Mouse (Mus musculus): ENCODE measurements around the gene Bmper.

Gene Bmper

DNA sequence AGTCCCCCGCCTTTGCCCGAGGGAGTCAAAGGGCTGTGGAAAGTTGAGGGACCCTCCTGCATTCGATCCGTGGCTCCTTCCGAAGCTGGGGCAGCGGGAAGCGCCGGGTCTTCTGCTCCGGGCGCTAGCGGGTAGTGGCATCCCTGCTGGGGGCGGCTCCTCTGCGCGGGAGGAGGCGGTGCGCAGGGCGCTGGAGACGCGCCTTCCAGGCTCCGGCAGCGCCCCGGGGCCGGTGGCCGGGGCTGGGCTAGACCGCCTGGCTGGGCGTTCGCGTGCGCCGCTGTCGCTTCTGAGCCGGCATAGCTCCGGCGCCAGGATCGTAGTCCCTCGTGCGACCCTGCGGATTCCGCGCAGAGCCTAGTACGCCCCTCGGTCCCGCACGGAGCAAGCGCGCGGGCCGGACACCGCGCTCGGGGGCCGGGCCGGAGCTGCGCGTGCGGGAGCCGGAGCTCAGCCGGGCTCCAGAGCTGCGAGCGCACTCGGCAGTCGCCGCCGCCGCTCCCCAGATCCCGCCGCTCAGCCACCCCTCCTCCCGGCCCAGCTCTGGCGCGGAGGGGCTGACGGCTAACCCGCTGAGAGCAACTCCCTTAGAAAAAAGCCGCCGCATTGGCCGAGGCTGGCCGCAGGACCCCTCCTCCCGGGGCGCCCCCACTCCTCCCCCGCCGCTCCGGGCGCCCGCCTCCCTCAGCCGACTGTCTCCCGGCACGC lies at the start of gene Bmper:
Gene Bmper, plus strand, starts transcription at position 236 of the 708 bp plus-strand sequence.
- DNase-seq (ENCODE audit: low spot score in 2 of 2), result peak; percentile 49 to 55

DNA sequence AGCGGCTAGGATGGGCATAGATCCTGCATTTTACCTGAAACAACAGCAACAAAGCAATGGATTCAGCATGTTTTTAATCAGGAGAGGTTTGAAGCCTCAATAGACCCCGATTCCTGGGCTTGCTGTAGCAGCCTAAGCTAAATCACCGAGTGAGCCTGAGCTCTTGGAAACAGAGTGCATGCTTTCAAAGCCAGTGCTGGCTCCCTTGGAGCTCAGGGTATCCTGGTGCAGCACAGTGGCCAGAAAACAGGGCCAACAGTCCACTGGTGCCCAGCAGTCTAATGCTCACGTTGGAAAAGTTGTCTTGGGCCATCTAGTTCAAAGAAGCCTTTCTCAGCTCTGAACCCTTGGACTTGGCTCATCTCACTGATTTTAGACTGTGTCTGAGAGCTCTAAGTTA lies 45.4 kb upstream of the Bmper start:
- DNase-seq (ENCODE audit: low spot score in 2 of 2), result no peak

DNA sequence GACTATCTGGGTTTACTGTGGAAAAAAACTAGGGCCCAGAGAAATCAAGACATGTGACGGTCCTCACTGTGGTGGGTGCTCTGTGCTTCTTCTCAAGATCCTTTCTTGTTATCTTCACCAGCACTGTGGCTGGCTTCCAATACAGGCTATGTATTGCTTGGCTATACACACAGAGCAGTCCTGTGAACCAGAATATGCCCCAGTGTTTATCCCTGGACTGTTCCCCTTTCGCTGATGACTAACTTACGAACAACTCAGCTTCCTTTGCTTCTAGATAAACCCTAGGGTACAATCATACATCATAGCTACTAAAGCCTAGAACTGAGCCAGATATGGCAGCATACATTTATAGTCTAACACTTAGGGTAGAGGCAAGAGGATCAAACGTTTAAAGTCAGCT lies 35.7 kb upstream of the Bmper start:
- DNase-seq (ENCODE audit: low spot score in 2 of 2), result no peak

DNA sequence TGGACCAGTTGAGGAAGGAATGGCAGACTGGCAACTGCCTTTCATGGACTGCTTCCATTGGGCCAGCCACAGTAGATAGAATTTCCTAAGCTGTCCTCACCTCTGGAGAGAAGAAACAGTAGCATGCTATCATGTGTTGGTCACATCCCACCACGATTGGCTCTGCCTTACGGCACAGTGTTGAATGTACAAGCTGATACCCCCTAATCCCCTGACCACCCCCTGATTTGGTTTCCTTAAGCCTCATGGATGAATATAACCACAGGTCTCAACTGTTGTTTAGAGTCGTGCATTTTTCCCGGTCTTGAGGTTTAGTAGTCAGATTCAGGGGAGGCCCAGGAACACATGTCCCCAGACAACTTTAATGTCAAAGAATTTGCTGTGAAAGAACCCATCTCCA lies 34.7 kb upstream of the Bmper start:
- no peak for DNase-seq (ENCODE audit: low spot score in 2 of 2)

DNA sequence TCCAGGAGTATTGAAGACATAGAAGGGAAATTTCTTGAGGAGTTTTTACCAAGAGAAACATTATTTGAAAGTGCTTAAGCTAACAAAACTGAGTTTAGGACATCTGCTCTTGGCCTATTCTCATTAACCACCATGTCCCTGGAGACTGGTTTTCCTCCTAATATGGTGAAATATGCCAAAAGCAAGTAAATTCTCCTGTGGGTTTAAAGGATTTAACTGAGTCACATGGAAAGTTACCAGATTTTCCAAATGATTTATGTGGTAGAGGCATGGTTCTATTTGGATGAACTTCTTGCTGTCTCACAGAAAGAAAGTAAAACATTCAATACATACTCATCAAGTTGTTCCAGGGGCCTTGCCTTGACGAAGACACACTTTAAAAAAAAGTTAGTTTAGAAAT lies 31.9 kb upstream of the Bmper start:
- peak; percentile 35 to 48 for DNase-seq (ENCODE audit: low spot score in 2 of 2)

DNA sequence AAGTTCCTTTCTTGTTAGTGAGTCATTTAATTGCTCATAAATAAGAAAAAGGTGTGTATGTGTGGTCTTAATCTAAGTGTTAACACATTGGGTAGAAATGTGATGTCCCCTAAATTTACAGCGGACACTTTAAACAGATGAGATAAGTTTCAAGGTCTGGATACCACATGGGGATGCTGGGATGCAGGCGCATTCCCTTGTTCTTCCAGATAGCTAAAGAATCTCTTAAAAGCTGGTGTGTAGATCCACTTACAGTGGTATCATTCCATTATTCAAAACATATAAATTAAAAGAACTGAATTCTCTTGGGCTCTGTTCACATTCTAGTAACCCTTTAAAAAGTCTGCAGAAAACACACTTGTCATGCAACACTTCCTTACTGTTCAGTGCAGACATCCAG lies 31.4 kb upstream of the Bmper start:
- DNase-seq (ENCODE audit: low spot score in 2 of 2), result no peak

DNA sequence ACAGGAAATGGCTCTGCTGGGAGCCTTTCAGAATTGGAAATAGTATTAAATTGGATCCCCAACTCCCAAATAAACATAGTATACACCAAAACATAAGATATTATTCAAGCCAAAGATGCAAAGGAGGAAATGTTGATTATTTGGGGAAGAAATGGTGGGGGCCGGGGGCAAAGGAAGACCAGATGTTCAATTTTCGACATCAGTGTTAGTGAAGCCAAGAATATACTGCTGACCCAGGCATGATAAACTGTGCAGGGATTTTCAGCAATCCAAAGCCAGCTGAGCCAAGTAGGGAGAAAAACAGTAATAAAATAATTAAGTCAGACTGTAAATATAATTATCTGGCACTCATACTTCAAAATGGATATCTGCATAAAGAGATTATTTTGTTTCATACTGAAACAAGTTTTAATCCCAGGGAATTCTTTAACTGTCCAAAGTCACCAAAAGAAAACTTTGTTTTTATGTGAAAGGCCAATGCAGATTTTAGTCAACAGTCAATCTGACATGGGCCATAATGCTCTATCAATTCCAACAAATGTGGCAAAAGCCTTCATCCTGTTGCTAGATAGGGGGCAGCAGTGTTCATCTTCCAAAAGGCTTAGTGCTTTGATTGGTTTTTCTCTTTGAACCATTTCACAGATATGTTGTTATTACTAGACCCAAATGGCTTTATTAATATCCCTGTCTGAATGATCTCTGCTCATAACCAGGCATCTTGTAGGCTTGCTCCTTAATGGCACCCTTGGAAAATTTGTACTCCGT lies 30.1 kb upstream of the Bmper start:
- no peak for DNase-seq (ENCODE audit: low spot score in 2 of 2)

DNA sequence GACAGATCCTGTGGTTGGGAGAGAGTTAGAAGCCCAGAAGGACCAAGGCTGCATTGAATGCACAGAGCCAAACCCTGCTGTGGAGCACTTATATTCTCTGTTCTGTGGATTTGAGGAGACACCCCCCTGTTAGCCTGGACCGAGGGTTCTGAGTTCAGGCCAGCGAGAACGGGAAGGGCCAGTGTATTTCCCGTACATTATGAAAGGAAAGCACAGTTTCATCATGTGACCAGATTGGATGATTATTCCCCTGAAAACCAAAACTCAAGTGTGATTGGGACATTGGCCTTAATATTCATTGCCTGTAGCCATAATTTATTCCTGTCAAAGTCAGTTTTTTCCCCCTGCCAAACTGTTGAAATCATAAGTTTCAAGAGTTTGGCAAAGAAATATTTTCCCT lies 23.9 kb upstream of the Bmper start:
- peak in 1 of 2 experiments; percentile 27 for DNase-seq (ENCODE audit: low spot score in 2 of 2)

DNA sequence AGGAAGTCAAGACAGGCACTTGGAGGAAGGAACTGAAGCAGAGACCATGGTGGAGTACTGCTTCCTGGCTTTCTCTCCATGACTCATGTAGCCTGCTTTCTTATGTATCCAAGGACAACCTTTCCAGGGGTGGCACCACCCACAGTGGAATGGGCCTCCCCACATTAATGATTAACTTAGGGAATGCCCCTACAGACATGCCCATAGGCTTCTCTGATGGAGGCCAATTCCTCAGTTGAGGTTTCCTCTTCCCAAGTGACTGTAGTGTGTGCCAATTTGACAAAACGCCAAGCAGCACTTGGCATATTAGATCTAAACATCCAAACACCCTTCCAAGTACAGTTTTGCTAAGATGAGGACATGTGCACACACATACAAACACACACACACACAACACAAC lies 23.0 kb upstream of the Bmper start:
- DNase-seq (ENCODE audit: low spot score in 2 of 2), result no peak

DNA sequence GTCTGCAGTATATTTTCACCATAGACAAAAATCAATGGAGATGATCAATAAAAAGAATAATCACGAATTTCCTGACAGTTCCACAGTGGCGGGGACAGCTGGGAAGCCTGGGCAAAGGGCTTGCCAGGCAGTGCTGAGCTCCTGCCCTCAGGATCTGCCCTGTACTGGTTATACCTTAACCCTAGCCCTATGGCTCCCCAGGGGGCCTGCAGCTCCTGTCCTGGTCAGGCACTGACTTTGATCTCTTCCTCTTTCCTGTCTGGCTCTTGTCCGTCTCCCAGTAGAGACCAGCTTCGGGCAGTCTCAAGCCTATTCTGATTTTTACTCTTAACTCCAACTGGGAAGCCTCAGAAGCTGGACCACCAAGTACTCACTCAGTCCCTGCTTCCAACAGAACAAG lies 22.0 kb upstream of the Bmper start:
- no peak for DNase-seq (ENCODE audit: low spot score in 2 of 2)

DNA sequence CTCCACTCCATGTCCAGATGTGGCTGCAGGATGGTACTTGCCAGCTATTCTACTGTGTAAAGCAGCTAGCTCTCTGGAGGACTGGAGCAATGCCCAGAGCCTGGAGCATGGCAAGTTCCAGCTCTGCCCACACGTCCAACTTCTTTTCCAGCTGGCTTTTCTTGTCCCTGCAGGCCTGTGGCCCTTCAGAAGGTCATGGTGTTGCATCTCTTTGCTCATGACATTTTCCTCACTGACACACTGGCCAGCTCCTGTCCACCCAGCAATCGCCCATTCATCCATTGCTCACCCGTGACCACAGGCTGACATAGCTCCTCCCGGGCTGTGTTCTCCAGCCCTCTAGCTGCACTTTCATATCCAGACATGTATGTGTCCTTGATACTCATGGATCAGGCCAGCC lies 20.4 kb upstream of the Bmper start:
- no peak for DNase-seq (ENCODE audit: low spot score in 2 of 2)

DNA sequence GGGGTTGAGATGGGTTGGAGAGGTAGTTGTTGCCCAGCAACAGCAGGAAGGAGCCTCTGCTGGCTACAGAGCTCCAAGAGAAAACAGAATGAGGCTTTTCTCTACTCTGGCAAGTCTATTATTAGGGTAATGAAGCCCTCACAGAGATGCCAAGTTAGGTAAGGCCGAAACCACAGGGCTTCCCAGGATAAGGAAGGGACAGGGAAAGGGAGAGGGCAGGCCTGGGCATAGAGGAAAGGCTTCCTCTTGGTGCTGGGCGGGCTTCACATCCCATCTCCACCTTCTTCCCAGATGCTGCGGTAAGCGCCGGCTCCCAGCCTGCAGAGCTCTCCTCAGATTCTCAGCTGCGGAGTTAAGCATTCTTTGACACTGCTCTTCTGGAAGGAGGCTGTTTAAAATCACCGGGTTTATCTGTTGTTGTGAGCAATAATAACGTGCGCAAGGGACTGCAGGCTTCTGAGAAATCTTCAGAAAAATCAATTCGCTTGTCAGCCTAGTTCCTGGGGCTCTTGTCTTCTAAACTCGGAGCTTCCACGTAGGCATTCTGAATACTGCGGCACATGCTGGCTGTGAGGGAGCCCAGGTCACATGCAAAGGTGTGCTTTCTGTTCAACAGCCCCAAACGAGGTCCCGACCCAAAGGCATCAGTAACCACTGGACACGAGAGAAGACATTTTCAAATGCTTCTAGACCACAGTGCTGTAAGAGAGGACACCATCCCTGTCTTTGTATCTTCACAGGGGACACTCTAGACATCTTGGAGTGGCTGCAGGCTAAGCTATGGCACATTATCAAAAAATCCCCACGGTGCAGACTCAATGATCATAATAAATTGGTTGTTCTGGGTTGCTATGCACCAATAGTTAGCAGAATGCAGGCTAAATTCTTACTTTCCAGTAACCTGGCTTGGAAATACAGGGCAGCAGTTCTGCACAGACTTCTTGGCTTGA lies 18.3 kb upstream of the Bmper start:
- no peak for DNase-seq (ENCODE audit: low spot score in 2 of 2)

DNA sequence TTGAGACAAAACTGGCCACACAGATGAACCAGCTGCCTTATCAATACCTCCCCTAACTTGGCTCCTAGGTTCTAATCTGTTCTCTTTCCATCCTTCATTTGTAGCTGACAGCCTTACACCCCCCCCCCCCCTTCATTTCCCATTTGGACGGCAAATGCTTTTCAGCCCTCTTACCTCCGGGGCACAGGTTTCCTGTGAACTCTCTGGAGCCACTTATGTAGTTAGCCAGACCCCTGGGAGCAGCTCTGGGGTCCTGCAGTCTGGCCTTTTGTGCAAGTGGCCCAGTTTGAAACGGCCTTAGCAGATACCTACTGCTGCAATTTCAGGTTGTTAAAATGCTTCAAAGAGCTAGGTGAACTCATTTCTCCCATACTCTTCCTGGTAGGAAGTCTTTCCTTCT lies 17.6 kb upstream of the Bmper start:
- DNase-seq (ENCODE audit: low spot score in 2 of 2), result no peak

DNA sequence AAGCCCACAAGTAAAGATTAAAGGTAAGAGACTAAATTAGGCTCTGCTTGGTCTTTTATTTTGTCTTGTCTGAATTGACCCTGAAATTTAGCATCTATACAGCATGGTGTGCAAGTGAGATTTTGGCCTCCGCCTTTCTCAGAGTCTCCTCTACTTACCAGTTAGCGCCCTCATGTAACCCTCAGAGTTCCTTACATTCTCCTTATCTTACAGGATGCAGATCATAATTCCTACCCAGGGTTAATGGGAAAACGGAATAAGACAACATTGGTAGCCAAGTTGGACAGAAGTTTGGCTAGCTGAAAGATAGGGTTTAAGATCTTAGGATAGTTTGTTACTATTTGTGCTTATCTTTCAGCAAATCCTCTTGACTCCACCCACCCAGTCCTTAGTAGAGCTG lies 17.1 kb upstream of the Bmper start:
- DNase-seq (ENCODE audit: low spot score in 2 of 2), result peak in 1 of 2 experiments; percentile 35

DNA sequence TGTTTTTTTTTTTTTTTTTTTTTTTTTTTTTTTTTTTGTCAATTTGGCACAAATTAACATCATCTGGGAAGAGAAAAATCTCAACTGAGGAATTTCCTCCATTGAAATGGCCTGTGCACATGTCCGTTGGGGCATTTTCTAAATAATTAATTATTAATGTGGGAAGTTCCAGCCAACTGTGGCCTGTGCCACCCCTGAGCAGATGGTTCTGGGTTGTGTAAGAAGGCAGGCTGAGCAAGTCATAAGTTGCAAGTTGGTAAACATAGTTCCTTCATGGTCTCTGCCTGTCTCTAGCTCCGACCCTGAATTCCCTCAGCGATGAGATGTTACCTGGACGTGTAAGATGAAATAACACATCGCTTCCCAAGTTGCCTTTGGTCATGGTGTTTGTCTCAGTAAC lies 16.7 kb upstream of the Bmper start:
- no peak for DNase-seq (ENCODE audit: low spot score in 2 of 2)

DNA sequence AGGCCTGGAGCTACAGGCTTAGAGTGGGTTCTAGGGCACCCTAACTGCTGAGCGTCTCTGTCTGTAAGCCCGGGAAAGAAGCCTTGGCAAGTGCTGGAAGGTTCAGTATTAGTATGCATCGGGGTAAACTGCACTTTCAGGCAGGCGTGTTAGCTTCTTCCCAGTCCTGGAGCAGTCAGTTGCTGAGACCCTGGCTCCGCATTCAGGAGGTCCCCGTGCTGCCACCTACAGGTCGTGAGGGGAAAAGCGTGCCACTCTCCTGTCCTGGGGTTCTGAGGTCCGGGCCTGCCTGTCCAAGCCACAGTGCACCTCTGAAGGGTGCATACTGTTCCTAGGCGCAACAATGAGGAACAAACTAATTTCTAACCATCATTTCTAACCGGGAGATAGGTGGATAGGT lies 10.6 kb upstream of the Bmper start:
- peak; percentile 62 to 68 for DNase-seq (ENCODE audit: low spot score in 2 of 2)

DNA sequence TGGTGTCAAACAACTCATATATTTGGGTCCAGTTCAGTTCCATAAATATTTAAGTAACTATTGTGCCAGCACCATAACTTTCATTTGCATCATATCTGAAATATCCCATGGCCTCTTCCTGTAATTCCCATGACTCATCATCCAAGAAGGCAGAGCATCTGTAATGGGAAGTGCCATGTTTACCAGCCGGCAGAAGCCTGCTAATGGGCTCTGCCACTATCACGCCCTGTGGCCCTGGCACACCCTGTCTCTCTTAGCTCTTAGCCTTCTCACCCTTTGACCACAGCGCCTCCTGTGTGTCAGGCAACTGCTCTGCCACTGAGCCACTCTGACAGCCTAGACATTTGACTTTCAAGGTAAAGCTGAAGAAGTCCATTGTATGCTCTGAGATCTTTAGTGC lies 3.1 kb upstream of the Bmper start:
- DNase-seq (ENCODE audit: low spot score in 2 of 2), result no peak

DNA sequence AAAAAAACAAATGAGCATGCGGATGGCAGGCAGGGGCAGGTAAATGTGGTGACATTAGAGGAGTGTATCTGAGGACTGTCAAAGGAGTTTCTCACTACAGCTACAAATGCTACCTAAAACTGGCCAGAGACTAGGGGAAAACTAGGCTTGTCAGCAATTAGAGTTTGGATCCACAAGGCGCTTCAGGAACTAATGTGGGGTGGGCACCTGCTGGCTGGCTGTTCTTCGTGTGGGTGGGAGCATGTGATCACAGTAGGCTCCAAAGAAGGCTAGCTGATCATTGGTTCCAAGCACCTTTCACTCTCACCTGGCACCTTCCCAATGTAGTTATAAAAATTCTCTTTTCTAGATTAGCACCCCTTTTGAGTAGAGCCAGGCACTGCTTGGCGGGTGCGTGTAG lies 900 bp upstream of the Bmper start:
- no peak for DNase-seq (ENCODE audit: low spot score in 2 of 2)

DNA sequence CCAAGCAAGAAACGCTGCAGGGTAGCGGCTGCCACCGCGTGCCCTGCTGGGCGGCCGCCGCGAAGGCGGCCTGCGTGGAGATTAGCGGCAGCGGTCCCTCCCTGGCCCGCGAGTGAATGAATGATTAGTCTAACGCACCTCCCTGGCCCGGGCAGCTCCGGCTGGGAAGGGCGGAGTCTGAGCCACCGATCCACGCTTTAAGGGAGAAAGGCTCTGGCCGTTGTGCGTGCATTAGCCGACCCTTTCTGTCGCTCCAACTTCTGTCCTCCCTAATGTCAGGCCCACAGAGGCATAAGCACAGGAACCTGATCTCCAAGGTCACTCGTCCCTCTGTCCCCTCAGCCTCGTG lies 410 bp upstream of the Bmper start:
- no peak for DNase-seq (ENCODE audit: low spot score in 2 of 2)

DNA sequence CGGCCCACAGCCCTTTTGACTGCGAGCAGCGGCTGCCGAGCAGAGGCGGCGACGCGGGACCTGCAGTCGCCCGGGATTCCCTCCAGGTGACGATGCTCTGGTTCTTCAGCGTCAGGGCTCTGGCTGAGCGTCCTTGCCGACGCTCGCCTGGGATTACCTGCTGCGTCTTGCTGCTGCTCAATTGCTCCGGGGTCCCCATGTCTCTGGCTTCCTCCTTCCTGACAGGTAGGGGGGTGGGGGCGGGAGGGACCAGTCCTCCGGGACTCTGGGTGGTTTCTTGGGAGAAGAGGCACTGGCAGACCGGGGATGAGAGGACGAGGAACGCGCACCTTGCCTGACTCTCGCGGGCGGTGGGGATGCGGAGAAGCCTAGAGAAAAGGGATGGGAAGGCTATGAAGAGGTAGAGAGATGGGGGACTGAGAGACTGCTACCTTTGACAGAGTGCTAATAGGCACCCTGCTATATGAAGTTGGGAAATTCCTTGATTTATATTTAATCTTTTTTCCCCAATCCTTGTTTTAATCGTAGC lies 737 bp downstream of the Bmper start:
- no peak for DNase-seq (ENCODE audit: low spot score in 2 of 2)

DNA sequence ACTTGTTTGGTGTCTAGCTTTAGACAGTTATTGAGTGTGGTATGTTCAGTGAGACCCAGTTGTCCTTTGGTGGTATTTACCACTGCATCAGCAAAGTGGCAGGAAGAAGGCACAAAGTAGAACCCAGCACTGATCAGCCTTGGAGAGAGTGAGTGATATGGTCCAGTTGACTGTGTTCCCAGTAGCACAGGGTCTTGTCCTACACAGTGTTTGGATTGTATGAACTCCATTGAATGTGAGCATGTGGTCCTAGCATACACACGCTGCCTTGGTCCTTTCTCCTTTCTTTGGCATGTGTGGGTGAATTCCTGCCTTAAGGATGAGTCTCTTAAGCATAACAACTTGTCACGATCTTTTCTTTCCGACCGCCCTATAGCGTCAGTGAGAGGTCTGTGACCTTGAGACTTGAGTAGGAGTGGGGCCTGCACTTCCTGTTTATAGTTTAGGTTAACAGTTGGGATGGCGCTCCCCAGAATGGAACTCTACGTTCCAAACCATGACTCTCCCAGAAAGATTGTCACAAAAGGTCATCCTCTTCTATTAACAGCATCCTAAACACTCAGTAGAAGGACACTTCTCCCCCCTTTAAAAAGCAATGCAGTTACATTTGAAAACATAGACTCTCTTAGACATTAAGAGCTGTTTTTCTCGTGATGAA lies 10.7 kb downstream of the Bmper start:
- no peak for DNase-seq (ENCODE audit: low spot score in 2 of 2)

Data from heart, adult 9 months (tissue).